Mouse (Mus musculus) thymus, postnatal 36 days (tissue): ENCODE data around the gene Foxf1.

Experiments used
- DNase-seq, 2 experiments: peaks; one replicate each; pipeline ENCODE4 v3.0.0; 2022; ENCODE audit warnings: mixed read lengths in 2 of 2

Foxf1 gene

DNA sequence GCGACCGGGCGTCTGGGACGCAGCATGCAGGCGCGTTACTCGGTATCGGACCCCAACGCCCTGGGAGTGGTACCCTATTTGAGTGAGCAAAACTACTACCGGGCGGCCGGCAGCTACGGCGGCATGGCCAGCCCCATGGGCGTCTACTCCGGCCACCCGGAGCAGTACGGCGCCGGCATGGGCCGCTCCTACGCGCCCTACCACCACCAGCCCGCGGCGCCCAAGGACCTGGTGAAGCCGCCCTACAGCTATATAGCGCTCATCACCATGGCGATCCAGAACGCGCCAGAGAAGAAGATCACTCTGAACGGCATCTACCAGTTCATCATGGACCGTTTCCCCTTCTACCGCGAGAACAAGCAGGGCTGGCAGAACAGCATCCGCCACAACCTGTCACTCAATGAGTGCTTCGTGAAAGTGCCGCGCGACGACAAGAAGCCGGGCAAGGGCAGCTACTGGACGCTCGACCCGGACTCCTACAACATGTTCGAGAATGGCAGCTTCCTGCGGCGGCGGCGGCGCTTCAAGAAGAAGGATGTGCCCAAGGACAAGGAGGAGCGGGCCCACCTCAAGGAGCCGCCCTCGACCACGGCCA lies 32.5 kb downstream of the Foxf1 start:
- no peak for DNase-seq

DNA sequence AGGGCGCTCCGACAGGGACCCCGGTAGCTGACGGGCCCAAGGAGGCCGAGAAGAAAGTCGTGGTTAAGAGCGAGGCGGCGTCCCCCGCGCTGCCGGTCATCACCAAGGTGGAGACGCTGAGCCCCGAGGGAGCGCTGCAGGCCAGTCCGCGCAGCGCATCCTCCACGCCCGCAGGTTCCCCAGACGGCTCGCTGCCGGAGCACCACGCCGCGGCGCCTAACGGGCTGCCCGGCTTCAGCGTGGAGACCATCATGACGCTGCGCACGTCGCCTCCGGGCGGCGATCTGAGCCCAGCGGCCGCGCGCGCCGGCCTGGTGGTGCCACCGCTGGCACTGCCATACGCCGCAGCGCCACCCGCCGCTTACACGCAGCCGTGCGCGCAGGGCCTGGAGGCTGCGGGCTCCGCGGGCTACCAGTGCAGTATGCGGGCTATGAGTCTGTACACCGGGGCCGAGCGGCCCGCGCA lies 33.0 kb downstream of the Foxf1 start:
- DNase-seq = no peak

DNA sequence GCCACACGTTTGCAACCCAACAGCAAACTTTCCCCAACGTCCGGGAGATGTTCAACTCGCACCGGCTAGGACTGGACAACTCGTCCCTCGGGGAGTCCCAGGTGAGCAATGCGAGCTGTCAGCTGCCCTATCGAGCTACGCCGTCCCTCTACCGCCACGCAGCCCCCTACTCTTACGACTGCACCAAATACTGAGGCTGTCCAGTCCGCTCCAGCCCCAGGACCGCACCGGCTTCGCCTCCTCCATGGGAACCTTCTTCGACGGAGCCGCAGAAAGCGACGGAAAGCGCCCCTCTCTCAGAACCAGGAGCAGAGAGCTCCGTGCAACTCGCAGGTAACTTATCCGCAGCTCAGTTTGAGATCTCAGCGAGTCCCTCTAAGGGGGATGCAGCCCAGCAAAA lies 33.7 kb downstream of the Foxf1 start:
- no peak for DNase-seq

DNA sequence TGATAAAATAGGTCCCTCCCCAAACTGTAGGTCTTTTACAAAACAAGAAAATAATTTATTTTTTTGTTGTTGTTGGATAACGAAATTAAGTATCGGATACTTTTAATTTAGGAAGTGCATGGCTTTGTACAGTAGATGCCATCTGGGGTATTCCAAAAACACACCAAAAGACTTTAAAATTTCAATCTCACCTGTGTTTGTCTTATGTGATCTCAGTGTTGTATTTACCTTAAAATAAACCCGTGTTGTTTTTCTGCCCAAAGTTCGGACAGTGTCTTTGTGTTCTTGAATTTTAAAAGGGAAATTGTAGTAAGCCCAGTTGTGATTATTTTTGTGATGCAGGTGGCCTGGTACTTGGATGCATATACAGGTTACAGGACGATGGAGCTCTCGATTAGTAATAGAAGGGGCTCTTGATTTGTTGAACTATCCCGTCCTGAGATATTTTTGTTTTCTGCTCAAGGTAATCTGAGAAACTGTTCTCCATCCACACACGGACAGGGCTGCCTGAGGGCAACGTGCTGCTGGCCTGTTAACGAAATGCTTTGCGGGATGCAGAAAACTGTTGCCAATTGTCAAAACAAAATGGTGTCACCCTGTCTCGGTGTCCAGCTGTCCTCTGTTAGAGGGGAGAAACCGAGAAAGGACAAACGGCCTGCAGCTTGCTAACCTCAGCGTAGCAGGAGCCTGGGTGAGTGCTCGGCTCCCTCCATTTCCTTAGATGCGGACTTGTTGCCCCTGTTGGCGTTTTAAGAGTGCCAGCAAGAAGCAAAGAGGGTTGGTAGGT lies 34.6 kb downstream of the Foxf1 start:
- no peak for DNase-seq

GRCm38 (mm10) chr8:121119635-121120455 lies 35.7 kb downstream of the Foxf1 start:
- DNase-seq = no peak

DNA sequence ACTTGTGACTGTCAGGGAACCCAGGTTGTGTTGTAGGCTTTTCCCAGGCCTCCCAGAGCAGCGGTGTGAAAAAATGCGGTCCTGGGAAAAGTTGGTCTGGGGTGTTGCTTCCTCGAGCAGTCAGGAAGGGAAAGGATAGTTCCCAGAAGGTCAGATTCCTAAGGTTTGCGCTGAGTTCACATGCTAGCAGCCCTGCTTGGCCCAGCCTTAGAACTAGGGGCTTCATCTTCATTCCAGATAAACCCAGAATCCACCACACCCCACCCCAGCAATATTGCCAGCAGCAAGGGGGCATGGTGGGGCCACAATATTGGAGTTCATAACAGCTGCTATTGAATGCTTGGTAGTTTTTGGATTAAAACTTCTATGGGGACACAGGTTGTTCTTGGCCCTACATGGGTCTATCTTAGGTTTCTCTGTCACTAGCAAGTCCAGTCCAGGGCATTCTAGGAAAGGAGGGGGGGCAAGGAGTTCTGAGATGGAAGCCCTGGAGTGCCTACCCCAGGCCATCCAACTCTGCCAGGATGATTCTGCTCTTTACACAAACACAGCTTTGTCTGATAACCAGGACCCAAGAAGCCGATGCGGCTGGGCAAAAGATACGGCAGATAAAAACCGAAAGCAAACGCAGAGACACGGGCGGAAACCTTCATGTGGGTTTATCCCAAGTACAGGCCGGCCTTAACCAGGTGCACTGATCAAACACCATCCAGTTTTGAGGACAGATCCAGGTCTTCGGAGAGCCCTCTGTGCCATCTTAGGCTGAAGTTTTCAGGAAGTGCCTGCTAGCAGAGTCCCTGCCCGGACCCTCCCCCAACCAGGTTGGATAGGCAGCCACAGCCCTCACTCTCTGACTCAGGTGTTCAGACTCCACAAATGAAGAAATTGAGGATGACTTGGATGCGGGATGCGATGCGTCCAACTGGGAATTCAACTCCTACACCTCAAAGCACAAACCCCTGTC lies 36.6 kb downstream of the Foxf1 start:
- DNase-seq = no peak

- DNase-seq = no peak
Observed at GRCm38 (mm10) chr8:121121704-121122103, 37.5 kb downstream of the Foxf1 start.

DNA sequence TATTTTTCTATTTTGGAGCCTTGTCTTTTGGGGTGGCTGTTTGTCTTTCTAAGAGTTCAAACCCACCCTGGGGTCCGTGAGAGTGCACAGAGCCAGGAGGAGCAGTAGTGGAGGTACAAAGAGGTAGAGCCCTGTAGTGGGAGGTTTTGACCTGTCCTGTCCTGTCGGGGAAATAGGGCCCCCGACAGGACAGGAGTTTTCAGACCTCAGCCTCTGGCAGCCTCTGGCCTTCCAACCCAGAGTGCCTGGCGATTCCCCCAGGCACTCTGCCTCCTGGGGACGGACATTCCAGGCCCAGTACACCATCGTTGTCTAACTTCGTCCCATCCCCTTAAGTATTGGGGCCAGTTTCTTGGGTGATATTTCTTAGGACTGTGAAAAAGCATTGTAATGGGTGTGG lies 38.2 kb downstream of the Foxf1 start:
- DNase-seq = no peak

DNA sequence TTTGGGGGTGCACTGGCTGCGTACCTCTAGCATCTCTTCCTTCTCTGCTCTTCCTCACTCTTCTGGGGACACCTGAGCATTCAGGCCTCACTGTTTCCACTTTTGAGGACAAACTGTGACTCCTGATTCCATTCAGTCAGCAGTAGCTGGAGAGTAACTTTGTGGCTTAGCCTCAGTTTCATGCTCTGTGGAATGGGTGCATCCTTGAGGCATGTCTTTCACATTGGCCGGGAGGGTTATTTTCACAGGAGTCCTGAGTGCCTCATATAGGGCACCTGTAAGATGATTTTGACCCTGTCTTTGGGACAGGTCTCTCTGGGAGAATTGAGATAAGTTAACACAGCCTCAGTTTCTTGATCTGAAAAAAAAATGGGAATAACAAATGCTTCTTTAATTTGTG lies 38.9 kb downstream of the Foxf1 start:
- no peak for DNase-seq

DNA sequence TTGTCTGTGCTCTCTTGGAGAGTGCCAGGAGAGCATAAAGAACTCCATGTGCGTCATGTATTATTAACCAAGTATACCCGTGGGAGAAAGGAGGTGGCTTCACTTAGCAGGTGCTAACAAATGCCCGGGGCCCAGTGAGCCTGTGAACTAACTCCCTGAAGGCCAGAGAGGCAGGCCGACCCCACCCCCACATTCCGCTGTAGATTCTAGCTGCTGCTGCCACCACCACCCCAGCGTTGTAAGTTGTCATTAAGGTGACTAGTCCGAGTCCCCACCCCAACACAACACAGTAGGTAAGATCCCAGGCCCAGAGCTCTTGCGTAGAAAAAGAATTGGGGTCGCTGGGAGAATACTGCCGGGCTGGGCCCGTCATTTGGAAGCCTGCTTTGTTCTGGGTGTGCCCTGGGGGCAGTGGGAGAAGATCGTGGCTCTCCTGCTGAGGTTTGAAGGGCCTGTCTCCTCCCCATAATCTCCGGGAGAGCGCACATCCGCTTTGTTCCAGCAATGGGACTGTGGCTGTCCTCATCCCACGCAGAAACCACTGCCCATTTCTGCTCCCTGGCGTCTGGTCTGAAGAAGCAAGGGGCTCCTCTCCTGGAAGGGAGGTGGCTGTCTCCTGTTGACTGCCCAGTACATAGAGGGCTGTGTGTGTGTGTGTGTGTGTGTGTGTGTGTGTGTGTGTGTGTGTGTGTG lies 40.5 kb downstream of the Foxf1 start:
- no peak for DNase-seq

DNA sequence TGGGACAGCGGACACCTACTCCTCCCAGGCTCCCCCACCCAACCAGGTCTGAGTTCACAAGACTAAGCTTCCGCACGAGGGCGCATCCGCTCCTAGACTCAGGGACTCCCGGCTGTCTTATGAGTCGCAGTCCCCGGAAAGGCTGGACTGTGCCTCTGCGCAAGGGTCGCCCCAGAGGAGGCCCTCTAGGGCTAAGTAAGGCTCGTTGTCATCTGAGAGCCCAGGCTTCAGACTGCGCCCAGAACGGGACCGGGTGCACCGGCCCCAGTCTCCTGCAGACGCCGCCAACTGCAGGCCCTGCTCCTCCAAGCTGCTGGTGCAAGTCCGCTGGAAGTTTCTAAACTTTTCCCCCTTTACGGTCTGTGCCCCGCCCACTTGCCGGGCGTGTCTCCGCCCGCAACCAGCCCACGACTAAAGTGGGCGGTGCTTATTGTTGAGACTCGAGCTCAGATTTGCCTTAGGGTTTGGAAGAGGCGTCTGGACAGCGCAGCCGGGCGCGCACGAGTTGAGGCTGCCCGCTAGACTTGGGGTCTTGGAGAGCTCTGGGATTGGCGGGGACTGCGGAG lies 41.2 kb downstream of the Foxf1 start:
- peak in 1 of 2 experiments; percentile 19 for DNase-seq

- DNase-seq = no peak
Observed at GRCm38 (mm10) chr8:121126191-121126590, 42.0 kb downstream of the Foxf1 start.

DNA sequence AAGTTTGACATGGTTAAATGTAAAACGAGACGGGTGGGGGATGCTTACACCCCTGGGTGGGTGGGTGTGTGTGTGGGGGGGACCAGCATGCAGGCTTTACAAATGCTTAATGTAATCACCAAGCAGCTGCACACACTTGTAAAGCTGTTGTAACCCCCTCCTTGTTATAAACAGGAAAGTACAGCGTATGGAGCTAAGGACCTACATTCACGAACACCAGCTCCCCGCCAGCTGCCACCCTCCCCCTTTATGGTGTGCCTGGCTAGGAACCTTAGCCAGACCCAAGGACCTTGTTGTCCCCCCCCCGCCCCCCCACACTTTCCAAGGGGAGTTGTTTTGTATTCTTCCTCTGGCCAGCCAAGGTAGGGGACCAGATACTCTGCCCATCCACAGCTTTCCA lies 42.5 kb downstream of the Foxf1 start:
- no peak for DNase-seq

GRCm38 (mm10) chr8:121127291-121127701 lies 43.1 kb downstream of the Foxf1 start:
- no peak for DNase-seq

DNA sequence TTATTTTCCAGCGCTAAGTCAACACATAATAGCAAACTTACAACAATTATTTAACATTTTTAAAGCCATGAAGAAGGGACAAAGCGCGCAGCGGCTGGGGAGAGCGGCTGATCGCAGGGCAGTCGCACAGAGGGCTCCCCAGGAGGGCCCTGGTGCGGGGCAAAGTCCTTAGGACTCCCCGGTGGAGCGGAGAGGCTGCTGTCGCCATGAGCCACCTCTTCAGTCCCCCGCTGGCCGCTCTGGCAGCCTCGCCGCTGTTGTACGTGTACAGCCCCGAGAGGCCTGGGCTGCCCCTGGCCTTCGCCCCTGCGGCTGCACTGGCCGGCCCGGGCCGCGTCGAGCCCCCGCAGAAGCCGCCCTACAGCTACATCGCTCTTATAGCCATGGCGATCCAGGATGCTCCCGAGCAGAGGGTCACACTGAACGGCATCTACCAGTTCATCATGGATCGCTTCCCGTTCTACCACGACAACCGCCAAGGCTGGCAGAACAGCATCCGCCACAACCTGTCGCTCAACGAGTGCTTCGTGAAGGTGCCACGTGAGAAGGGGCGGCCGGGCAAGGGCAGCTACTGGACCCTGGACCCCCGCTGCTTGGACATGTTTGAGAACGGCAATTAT lies 43.7 kb downstream of the Foxf1 start, which contains the start of gene Foxl1:
Gene Foxl1, plus strand, starts transcription at position 185 of the 620 bp plus-strand sequence.
- DNase-seq = no peak

GRCm38 (mm10) chr8:121128531-121129264 lies 44.5 kb downstream of the Foxf1 start:
- DNase-seq = no peak

GRCm38 (mm10) chr8:121129265-121129940 lies 45.2 kb downstream of the Foxf1 start:
- no peak for DNase-seq

DNA sequence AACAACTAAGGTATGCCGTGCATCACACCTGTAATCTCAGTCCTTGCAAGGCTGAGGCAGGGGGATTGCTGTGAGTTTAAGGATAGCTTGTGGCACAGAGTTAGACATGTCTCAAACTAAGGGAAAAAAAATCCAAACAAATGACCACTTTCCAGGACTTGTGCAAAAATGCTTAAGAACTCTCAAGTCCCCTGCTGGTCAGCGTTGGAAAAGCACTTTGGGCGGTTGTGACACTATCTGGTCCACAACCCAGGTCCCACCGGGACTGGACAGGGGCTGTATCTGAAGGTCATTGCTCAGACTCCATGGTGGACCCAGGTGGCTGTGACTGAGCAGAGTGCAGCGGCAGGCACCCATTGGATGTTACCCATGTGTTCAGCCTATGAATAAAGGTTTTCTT lies 46.3 kb downstream of the Foxf1 start:
- DNase-seq = no peak

DNA sequence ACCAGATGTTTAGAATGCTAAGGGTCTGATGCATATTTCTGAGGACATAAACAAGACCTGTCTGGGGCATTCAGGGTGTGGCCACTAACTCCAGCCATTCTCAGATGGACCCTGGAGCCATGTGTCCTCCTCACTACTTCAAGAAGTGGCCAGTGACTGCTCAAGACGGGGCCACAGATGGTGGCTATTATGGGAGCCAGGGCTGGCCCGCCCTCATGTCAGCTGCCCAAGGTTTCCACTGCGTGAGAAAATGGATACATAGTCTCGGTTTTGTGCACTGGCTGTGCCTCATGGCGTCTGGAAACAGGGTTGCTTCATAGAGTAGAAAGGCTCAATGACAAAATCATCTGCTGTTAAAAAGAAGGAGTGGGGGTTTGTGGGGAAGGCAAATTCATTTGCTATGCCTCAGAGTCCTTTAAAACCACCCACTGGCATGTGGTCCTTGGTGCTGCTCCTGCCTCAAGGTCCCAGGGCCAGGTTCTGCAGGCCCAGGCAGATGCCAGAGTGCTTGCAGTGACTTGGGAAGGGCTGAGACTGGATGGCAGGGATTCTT lies 48.9 kb downstream of the Foxf1 start:
- no peak for DNase-seq
